Mouse (Mus musculus) midbrain, embryonic 15.5 days (tissue): ENCODE measurements around the gene Tab1. TPM values are rescaled to one million over a fixed set of nuclear protein-coding genes. Genes with fewer than 3 reads are reported as not detected.

Source experiments
- ATAC-seq: fragments of 200-750 bp; cut with Nextera tagmentation; replicated peaks from 2 replicates; pipeline ENCODE4 v1.8.0; 2017; ENCODE audit warnings: moderate TSS enrichment
- H3K27ac ChIP-seq: fragments of 300-500 bp; sonication (generic); 2 replicates; pipeline ENCODE4 v1.5.1; 2015; ENCODE audit warnings: mild to moderate bottlenecking, inconsistent platforms
- H3K27me3 ChIP-seq: fragments of 300-500 bp; sonication (generic); replicated peaks from 2 replicates; pipeline ENCODE4 v1.6.1; 2015; ENCODE audit warnings: inconsistent platforms
- H3K36me3 ChIP-seq: fragments of 300-500 bp; sonication (generic); replicated peaks from 2 replicates; pipeline ENCODE4 v1.6.1; 2015; ENCODE audit warnings: inconsistent platforms
- H3K4me1 ChIP-seq: fragments of 300-500 bp; sonication (generic); 2 replicates; pipeline ENCODE4 v1.6.1; 2015; ENCODE audit warnings: inconsistent platforms
- H3K4me2 ChIP-seq: fragments of 300-500 bp; sonication (generic); 2 replicates; pipeline ENCODE4 v1.6.1; 2015; ENCODE audit warnings: inconsistent platforms, mild to moderate bottlenecking, moderate library complexity
- H3K4me3 ChIP-seq: fragments of 300-500 bp; sonication (generic); 2 replicates; pipeline ENCODE4 v1.5.1; 2015; ENCODE audit warnings: mild to moderate bottlenecking, inconsistent platforms
- H3K9ac ChIP-seq: fragments of 300-500 bp; sonication (generic); 2 replicates; pipeline ENCODE4 v1.6.1; 2015; ENCODE audit warnings: mild to moderate bottlenecking, inconsistent platforms
- H3K9me3 ChIP-seq: fragments of 300-500 bp; sonication (generic); 2 replicates; pipeline ENCODE4 v1.6.1; 2016; ENCODE audit warnings: inconsistent platforms
- WGBS: fragments of 180-500 bp; shearing (Covaris S2); methylation state at CpG from one replicate; pipeline ENCODE4 v1.1.7; 2015; ENCODE audit warnings: mixed read lengths; 5-methylcytosine and 5-hydroxymethylcytosine counted together
- polyA plus RNA-seq: library from polyadenylated mRNA; unstranded; fragments of >200 nt; fragmentation: Nextera tagmentation; extraction: Ambion mirVana; gene quantifications from 2 replicates; pipeline ENCODE4 v1.2.1, GENCODE M21; 2015

Gene Tab1
- polyA plus RNA-seq, 1 experiment from 2014 or later, result 43.5 TPM

- Histone ChIP-seq H3K36me3 (0 out of 2 replicates have a peak, but pooled peaks cover 7% of the 10 kb centered on the region), H3K4me1 (no peaks in the 10 kb centered on the region; the same call in 1 of the 2 replicates), H3K27me3 (no peaks in the 10 kb centered on the region), H3K9ac (no peak overlapping the region), H3K4me3 (no peak overlapping the region), H3K9me3 (no peaks in the 10 kb centered on the region), H3K4me2 (no peak overlapping the region), H3K27ac (0 out of 2 replicates have a peak overlapping the region, but pooled peaks have one; percentile 9)
- ATAC-seq, result no peak
- 62% methylated on average over 6 of the region's 6 CpGs for WGBS
Measured at GRCm38 (mm10) chr15:80146153-80146552, 13.2 kb downstream of the Tab1 start.

GRCm38 (mm10) chr15:80147090-80147489 is 14.2 kb downstream of the Tab1 start:
- Histone ChIP-seq H3K9ac (no peak overlapping the region), H3K4me2 (no peak overlapping the region), H3K27ac (no peak overlapping the region), H3K27me3 (no peaks in the 10 kb centered on the region), H3K36me3 (peaks cover 8% of the 10 kb centered on the region; the same call in 1 of the 2 replicates), H3K4me3 (no peak overlapping the region), H3K4me1 (no peaks in the 10 kb centered on the region; the same call in 1 of the 2 replicates), H3K9me3 (no peaks in the 10 kb centered on the region)
- 71% methylated on average over 14 of the region's 14 CpGs for WGBS
- ATAC-seq, result no peak

DNA sequence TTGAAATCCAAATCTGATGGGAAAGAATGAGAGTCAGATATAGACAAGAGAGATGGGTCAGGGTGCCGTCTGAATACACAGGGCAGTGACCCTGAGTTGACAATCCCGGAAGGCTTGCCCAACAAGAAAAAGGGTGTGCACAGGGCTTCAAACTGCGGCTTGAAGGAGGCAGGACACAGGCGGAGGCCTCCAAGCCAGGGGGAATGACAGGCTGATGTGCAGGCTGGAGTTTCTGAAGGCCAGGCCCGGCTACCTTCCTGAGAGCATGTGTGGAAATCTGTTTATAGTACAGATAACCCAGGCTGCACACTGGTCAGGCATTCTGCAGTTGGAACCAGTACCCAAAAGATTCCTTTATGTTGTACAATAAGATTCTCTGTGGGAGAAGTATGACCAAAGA is 14.6 kb downstream of the Tab1 start:
- no peaks in the 10 kb centered on the region for H3K9me3 ChIP-seq
- H3K4me3 ChIP-seq, result no peak overlapping the region
- no peaks in the 10 kb centered on the region for H3K27me3 ChIP-seq
- H3K27ac ChIP-seq, result no peak overlapping the region
- H3K36me3 ChIP-seq, result peaks cover 10% of the 10 kb centered on the region; the same call in 1 of the 2 replicates
- no peak overlapping the region for H3K9ac ChIP-seq
- 74% methylated on average over 5 of the region's 5 CpGs for WGBS
- no peak for ATAC-seq
- no peaks in the 10 kb centered on the region; the same call in 1 of the 2 replicates for H3K4me1 ChIP-seq
- no peak overlapping the region for H3K4me2 ChIP-seq

- H3K4me1 ChIP-seq, result no peaks in the 10 kb centered on the region; the same call in 1 of the 2 replicates
- ATAC-seq, result no peak
- no peaks in the 10 kb centered on the region for H3K27me3 ChIP-seq
- H3K9me3 ChIP-seq, result no peaks in the 10 kb centered on the region
- no peak overlapping the region for H3K4me2 ChIP-seq
- 87% methylated on average over 8 of the region's 8 CpGs for WGBS
- H3K9ac ChIP-seq, result no peak overlapping the region
- peaks cover 20% of the 10 kb centered on the region; the same call in 1 of the 2 replicates for H3K36me3 ChIP-seq
- H3K27ac ChIP-seq, result no peak overlapping the region
- no peak overlapping the region for H3K4me3 ChIP-seq
Measured at GRCm38 (mm10) chr15:80148565-80148964, 15.6 kb downstream of the Tab1 start.

GRCm38 (mm10) chr15:80149517-80149916 is 16.6 kb downstream of the Tab1 start:
- peaks cover 29% of the 10 kb centered on the region for H3K36me3 ChIP-seq

DNA sequence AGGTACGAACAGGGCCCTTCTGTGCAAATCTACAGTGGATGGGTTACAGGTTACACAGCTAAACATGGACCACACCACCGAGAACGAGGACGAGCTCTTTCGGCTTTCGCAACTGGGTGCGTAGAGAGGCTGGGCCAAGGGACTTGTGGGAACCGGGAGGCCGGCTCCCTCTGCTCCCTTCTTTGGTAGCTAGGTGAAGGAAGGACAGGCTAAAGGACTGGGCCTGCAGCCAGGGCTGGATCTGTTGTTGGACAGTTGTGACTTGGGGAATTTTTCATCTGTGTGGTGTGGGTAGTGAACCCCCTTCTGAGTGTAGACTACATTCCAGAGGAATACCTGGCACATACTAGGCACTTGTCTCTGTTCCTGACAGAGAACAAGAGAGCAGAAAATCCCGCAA is 19.7 kb downstream of the Tab1 start:
- no peak overlapping the region for H3K9ac ChIP-seq
- no peaks in the 10 kb centered on the region for H3K27me3 ChIP-seq
- H3K36me3 ChIP-seq, result peaks cover 35% of the 10 kb centered on the region
- H3K4me1 ChIP-seq, result no peaks in the 10 kb centered on the region
- H3K27ac ChIP-seq, result no peak overlapping the region
- WGBS, result 90% methylated on average over 10 of the region's 10 CpGs
- no peak overlapping the region for H3K4me3 ChIP-seq
- no peak for ATAC-seq
- no peak overlapping the region for H3K4me2 ChIP-seq
- no peaks in the 10 kb centered on the region for H3K9me3 ChIP-seq

More at GRCm38 (mm10) chr15:80149517-80149916, 16.6 kb downstream of the Tab1 start:
- ATAC-seq, result no peak
- Histone ChIP-seq H3K27ac (no peak overlapping the region), H3K9me3 (no peaks in the 10 kb centered on the region), H3K9ac (no peak overlapping the region), H3K27me3 (no peaks in the 10 kb centered on the region), H3K4me3 (no peak overlapping the region), H3K4me1 (no peaks in the 10 kb centered on the region; the same call in 1 of the 2 replicates), H3K4me2 (no peak overlapping the region)
- WGBS, result 96% methylated on average over 7 of the region's 7 CpGs

- no peak for ATAC-seq
- Histone ChIP-seq H3K9me3 (no peaks in the 10 kb centered on the region), H3K9ac (no peak overlapping the region), H3K36me3 (peaks cover 39% of the 10 kb centered on the region), H3K27ac (no peak overlapping the region), H3K27me3 (no peaks in the 10 kb centered on the region), H3K4me1 (no peaks in the 10 kb centered on the region), H3K4me2 (no peak overlapping the region), H3K4me3 (no peak overlapping the region)
- 84% methylated on average over 11 of the region's 11 CpGs for WGBS
Measured at GRCm38 (mm10) chr15:80153757-80154156, 20.8 kb downstream of the Tab1 start.

- 92% methylated on average over 8 of the region's 8 CpGs for WGBS
- H3K9me3 ChIP-seq, result no peaks in the 10 kb centered on the region
- H3K9ac ChIP-seq, result no peak overlapping the region
- H3K4me2 ChIP-seq, result no peak overlapping the region
- no peak overlapping the region for H3K27ac ChIP-seq
- H3K4me3 ChIP-seq, result no peak overlapping the region
- no peak for ATAC-seq
- H3K4me1 ChIP-seq, result no peaks in the 10 kb centered on the region
- peaks cover 39% of the 10 kb centered on the region for H3K36me3 ChIP-seq
- H3K27me3 ChIP-seq, result no peaks in the 10 kb centered on the region
Measured at GRCm38 (mm10) chr15:80155707-80156106, 22.8 kb downstream of the Tab1 start.

- peaks cover 47% of the 10 kb centered on the region for H3K36me3 ChIP-seq
- H3K4me1 ChIP-seq, result no peaks in the 10 kb centered on the region
- no peaks in the 10 kb centered on the region for H3K27me3 ChIP-seq
- H3K9ac ChIP-seq, result no peak overlapping the region
- H3K27ac ChIP-seq, result no peak overlapping the region
- no peaks in the 10 kb centered on the region for H3K9me3 ChIP-seq
- 95% methylated on average over 22 of the region's 22 CpGs for WGBS
- H3K4me2 ChIP-seq, result no peak overlapping the region
- no peak for ATAC-seq
- no peak overlapping the region for H3K4me3 ChIP-seq
Measured at GRCm38 (mm10) chr15:80157197-80157943, 24.4 kb downstream of the Tab1 start.

- Histone ChIP-seq H3K4me2 (no peak overlapping the region), H3K4me1 (no peaks in the 10 kb centered on the region), H3K9ac (no peak overlapping the region), H3K27ac (no peak overlapping the region), H3K36me3 (peaks cover 42% of the 10 kb centered on the region), H3K9me3 (no peaks in the 10 kb centered on the region), H3K27me3 (no peaks in the 10 kb centered on the region), H3K4me3 (no peak overlapping the region)
- no peak for ATAC-seq
- WGBS, result 74% methylated on average over 5 of the region's 5 CpGs
Measured at GRCm38 (mm10) chr15:80158001-80158706, 25.2 kb downstream of the Tab1 start.

DNA sequence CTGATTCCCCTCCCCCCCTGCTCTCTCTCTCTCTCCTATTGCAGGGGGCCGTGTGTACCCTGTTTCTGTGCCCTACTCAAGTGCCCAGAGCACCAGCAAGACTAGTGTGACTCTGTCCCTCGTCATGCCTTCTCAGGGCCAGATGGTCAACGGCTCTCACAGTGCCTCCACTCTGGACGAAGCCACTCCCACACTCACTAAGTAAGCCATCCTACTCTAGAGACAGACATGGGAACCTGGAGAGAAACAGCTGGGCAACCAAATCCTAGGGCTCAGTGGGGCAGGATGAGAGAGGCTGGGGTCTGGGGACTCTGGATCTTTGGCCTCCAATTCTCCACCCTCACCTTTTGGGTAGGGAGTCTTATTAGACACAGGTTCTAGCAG is 25.8 kb downstream of the Tab1 start:
- Histone ChIP-seq H3K4me1 (no peaks in the 10 kb centered on the region), H3K9ac (no peak overlapping the region), H3K27ac (no peak overlapping the region), H3K36me3 (peaks cover 37% of the 10 kb centered on the region), H3K4me2 (no peak overlapping the region), H3K4me3 (no peak overlapping the region), H3K9me3 (no peaks in the 10 kb centered on the region), H3K27me3 (no peaks in the 10 kb centered on the region)
- 71% methylated on average over 4 of the region's 4 CpGs for WGBS
- no peak for ATAC-seq

GRCm38 (mm10) chr15:80159286-80159901 is 26.5 kb downstream of the Tab1 start:
- Histone ChIP-seq H3K4me2 (no peak overlapping the region), H3K9ac (no peak overlapping the region), H3K27ac (no peak overlapping the region), H3K27me3 (no peaks in the 10 kb centered on the region), H3K9me3 (no peaks in the 10 kb centered on the region), H3K4me3 (no peak overlapping the region), H3K36me3 (peaks cover 30% of the 10 kb centered on the region), H3K4me1 (no peaks in the 10 kb centered on the region)
- no peak for ATAC-seq
- 41% methylated on average over 8 of the region's 8 CpGs for WGBS
